25 mouse cellular contexts compared by ENCODE assay signal in genomic region chr1:64639279-64639678, GRCm38 (mm10). TPM values are rescaled to one million over a fixed set of nuclear protein-coding genes. Genes with fewer than 3 reads are reported as not detected.
DNase-seq lines count a peak whose midpoint lies in the region; ATAC-seq and TF ChIP-seq lines count a peak whose summit lies in the region.
"Had no signal": no experiment of that assay in that cellular context is flagged by ENCODE, and none has a peak within 500 bp of the region (broad histone marks: within the 10 kb centered on the region; RNA-seq: fewer than 3 reads in every experiment).

No protein-coding gene starts in this region.

- H3K4me3 ChIP-seq in MEL (ENCODE audit: control insufficient read depth in 1 of 2, insufficient read depth in 1 of 2, low read depth in 2 of 2, low read length in 2 of 2) = no peak overlapping the region
- H3K4me3 ChIP-seq in liver, embryonic 11.5 days (ENCODE audit: low read depth, low read length) = no peak overlapping the region
- no peak overlapping the region for H3K4me3 ChIP-seq in liver, postnatal 0 days (ENCODE audit: low read depth, low read length)
- no peak overlapping the region for H3K4me3 ChIP-seq in intestine, postnatal 0 days (ENCODE audit: low read depth, low read length)
- H3K4me3 ChIP-seq: embryonic facial prominence, embryonic 15.5 days; hindbrain, embryonic 13.5 days; layer of hippocampus, adult 2 months; limb, embryonic 12.5 days; megakaryocyte, embryonic 14.5 days had no signal

- peaks cover 0 to 2% of the 10 kb centered on the region in 2 experiments; a peak in 2 of 4 replicates for H3K4me1 ChIP-seq in MEL (ENCODE audit: control insufficient read depth in 1 of 2, insufficient read depth in 2 of 2, low read length in 2 of 2)
- peaks cover 5% of the 10 kb centered on the region for H3K4me1 ChIP-seq in liver, embryonic 11.5 days (replicated peaks; ENCODE audit: control insufficient read depth, insufficient read depth, low read length)
- peaks cover 4% of the 10 kb centered on the region; the same call in 1 of the 2 replicates for H3K4me1 ChIP-seq in liver, postnatal 0 days (ENCODE audit: insufficient read depth)
- no peaks in the 10 kb centered on the region for H3K4me1 ChIP-seq in intestine, postnatal 0 days (replicated peaks; ENCODE audit: control insufficient read depth, insufficient read depth, low read length)
- H3K4me1 ChIP-seq: embryonic facial prominence, embryonic 15.5 days; hindbrain, embryonic 13.5 days had no signal

- peak; percentile 95 for ATAC-seq in liver, embryonic 11.5 days (replicated peaks; ENCODE audit: low FRiP score)
- peak; percentile 76 for ATAC-seq in liver, postnatal 0 days
- ATAC-seq in intestine, postnatal 0 days = no peak
- ATAC-seq: forebrain, postnatal 0 days; inflammation-experienced regulatory T-cells, adult 6 months had no signal

- no peaks in the 10 kb centered on the region for H3K79me2 ChIP-seq in MEL (ENCODE audit: control insufficient read depth, insufficient read depth, low read length, poor library complexity)

- no peak for TF ChIP-seq POLR2A in MEL (IDR thresholded peaks at IDR 0.05; ENCODE audit: control insufficient read depth in 1 of 2, insufficient read depth in 1 of 2, low read depth in 1 of 2, low read length in 2 of 2, poor library complexity in 1 of 2)

- peak; percentile 65 to 83 for TF ChIP-seq EP300 in MEL (IDR thresholded peaks at IDR 0.05; ENCODE audit: low read depth in 1 of 2, low read length in 2 of 2)
- TF ChIP-seq EP300 in liver, postnatal 0 days (IDR thresholded peaks at IDR 0.05; ENCODE audit: low read depth) = peak; percentile 85

- H3K27me3 ChIP-seq in MEL (ENCODE audit: control insufficient read depth in 1 of 2, insufficient read depth in 2 of 2, low read length in 2 of 2) = no peaks in the 10 kb centered on the region
- H3K27me3 ChIP-seq in liver, embryonic 11.5 days (replicated peaks; ENCODE audit: control insufficient read depth, insufficient read depth, low read length) = no peaks in the 10 kb centered on the region
- H3K27me3 ChIP-seq in liver, postnatal 0 days (ENCODE audit: insufficient read depth, low read length) = no peaks in the 10 kb centered on the region
- no peaks in the 10 kb centered on the region for H3K27me3 ChIP-seq in intestine, postnatal 0 days (replicated peaks; ENCODE audit: control insufficient read depth, insufficient read depth, low read length)
- H3K27me3 ChIP-seq: embryonic facial prominence, embryonic 15.5 days; hindbrain, embryonic 13.5 days; limb, embryonic 12.5 days; megakaryocyte, embryonic 14.5 days had no signal

- no peak for TF ChIP-seq CTCF in MEL (IDR thresholded peaks at IDR 0.05 in 2 of 3, conservative IDR thresholded peaks at IDR 0.05 in 1 of 3; ENCODE audit: control insufficient read depth in 1 of 3, insufficient read depth in 1 of 3, low read depth in 2 of 3, low read length in 3 of 3, poor library complexity in 1 of 3, severe bottlenecking in 1 of 3)
- TF ChIP-seq CTCF in liver, postnatal 0 days (IDR thresholded peaks at IDR 0.05; ENCODE audit: low read depth) = no peak
- TF ChIP-seq CTCF in intestine, postnatal 0 days (IDR thresholded peaks at IDR 0.05; ENCODE audit: low read depth) = no peak

- no peak overlapping the region for H3K9ac ChIP-seq in MEL (ENCODE audit: control insufficient read depth, low read depth, low read length, poor library complexity, severe bottlenecking)
- H3K9ac ChIP-seq in liver, embryonic 11.5 days (ENCODE audit: low read depth, low read length) = no peak overlapping the region
- no peak overlapping the region for H3K9ac ChIP-seq in liver, postnatal 0 days (replicated peaks)
- no peak overlapping the region for H3K9ac ChIP-seq in intestine, postnatal 0 days (ENCODE audit: low read depth, low read length)
- H3K9ac ChIP-seq: embryonic facial prominence, embryonic 15.5 days; forebrain, postnatal 0 days; hindbrain, embryonic 13.5 days; limb, embryonic 12.5 days; lung, embryonic 14.5 days had no signal

- no peaks in the 10 kb centered on the region for H3K9me3 ChIP-seq in MEL (replicated peaks; ENCODE audit: insufficient read depth, low read length)
- no peaks in the 10 kb centered on the region for H3K9me3 ChIP-seq in liver, embryonic 11.5 days (ENCODE audit: control insufficient read depth, low read length)
- no peaks in the 10 kb centered on the region for H3K9me3 ChIP-seq in liver, postnatal 0 days (ENCODE audit: low read length)
- no peaks in the 10 kb centered on the region for H3K9me3 ChIP-seq in intestine, postnatal 0 days (ENCODE audit: control insufficient read depth)
- H3K9me3 ChIP-seq: embryonic facial prominence, embryonic 15.5 days; hindbrain, embryonic 13.5 days; limb, embryonic 12.5 days; megakaryocyte, embryonic 14.5 days had no signal

- TF ChIP-seq RAD21 in MEL (IDR thresholded peaks at IDR 0.05; ENCODE audit: low read depth, low read length) = no peak

- H3K36me3 ChIP-seq in MEL (ENCODE audit: control insufficient read depth in 1 of 2, insufficient read depth in 2 of 2, low read length in 2 of 2) = peaks cover 0 to 7% of the 10 kb centered on the region in 2 experiments; a peak in 2 of 4 replicates
- no peaks in the 10 kb centered on the region for H3K36me3 ChIP-seq in liver, embryonic 11.5 days (ENCODE audit: control insufficient read depth, insufficient read depth, low read length)
- H3K36me3 ChIP-seq in liver, postnatal 0 days (replicated peaks; ENCODE audit: insufficient read depth, low read length) = no peaks in the 10 kb centered on the region
- no peaks in the 10 kb centered on the region for H3K36me3 ChIP-seq in intestine, postnatal 0 days (ENCODE audit: control insufficient read depth, insufficient read depth)
- H3K36me3 ChIP-seq: embryonic facial prominence, embryonic 15.5 days; hindbrain, embryonic 13.5 days; limb, embryonic 12.5 days had no signal

- WGBS in liver, embryonic 11.5 days = 40% methylated on average over 6 of the region's 6 CpGs
- 60% methylated on average over 6 of the region's 6 CpGs for WGBS in liver, postnatal 0 days (ENCODE audit: insufficient replicate concordance)
- WGBS in intestine, postnatal 0 days = 89% methylated on average over 6 of the region's 6 CpGs

- DNase-seq in MEL (ENCODE audit: low read depth, low spot score) = peak; percentile 68
- DNase-seq in c-Kit-positive CD71-positive TER-119-negative erythroid progenitor cells, embryonic 14.5 days (ENCODE audit: low read depth) = peak; percentile 64
- no peak for DNase-seq in liver, embryonic 11.5 days (ENCODE audit: low spot score)
- DNase-seq in liver, postnatal 0 days = no peak
- DNase-seq in cerebellum, adult 11 months = no peak
- DNase-seq in adrenal gland, postnatal 4 days (ENCODE audit: low spot score in 2 of 2) = no peak
- DNase-seq: adrenal gland, postnatal 14 days; cerebellum, adult 8-10 months; forebrain, postnatal 0 days; gastrocnemius, postnatal 14 days; heart, adult 11 months; kidney, adult 9 months; kidney, postnatal 25 days; layer of hippocampus, postnatal 36 days; lung, embryonic 14.5 days; midbrain, embryonic 14.5 days; right cerebral cortex, postnatal 14 days; thymus, postnatal 14 days had no signal

- no peak overlapping the region for H3K27ac ChIP-seq in MEL (ENCODE audit: control insufficient read depth, low read depth, low read length)
- H3K27ac ChIP-seq in liver, embryonic 11.5 days (ENCODE audit: low read depth, low read length) = no peak overlapping the region
- H3K27ac ChIP-seq in liver, postnatal 0 days (ENCODE audit: low read depth) = no peak overlapping the region
- H3K27ac ChIP-seq in intestine, postnatal 0 days (ENCODE audit: low read depth, low read length) = no peak overlapping the region
- H3K27ac ChIP-seq: embryonic facial prominence, embryonic 15.5 days; hindbrain, embryonic 13.5 days; layer of hippocampus, adult 2 months; limb, embryonic 12.5 days had no signal

- peak overlapping the region; percentile 14; the same call in 1 of the 2 replicates for H3K4me2 ChIP-seq in liver, embryonic 11.5 days
- H3K4me2 ChIP-seq in liver, postnatal 0 days (ENCODE audit: low read depth, low read length) = no peak overlapping the region
- H3K4me2 ChIP-seq in intestine, postnatal 0 days (replicated peaks; ENCODE audit: low read depth) = no peak overlapping the region
- H3K4me2 ChIP-seq: embryonic facial prominence, embryonic 15.5 days; hindbrain, embryonic 13.5 days; limb, embryonic 12.5 days; lung, embryonic 14.5 days had no signal

TF ChIP-seq in MEL, 35 proteins besides CTCF, POLR2A, EP300 and RAD21 (continues in another document):
- TF ChIP-seq GATA1 (IDR thresholded peaks at IDR 0.05; ENCODE audit: low read depth, low read length) = peak; percentile 93
- TF ChIP-seq HCFC1 (IDR thresholded peaks at IDR 0.05; ENCODE audit: low read depth, low read length) = no peak
- peak; percentile 66 for TF ChIP-seq MAX (IDR thresholded peaks at IDR 0.05; ENCODE audit: low read length)
- peak; percentile 8; the same call in 1 of the 2 replicates for TF ChIP-seq MAFK (IDR thresholded peaks at IDR 0.05; ENCODE audit: borderline replicate concordance, low read depth, low read length)
- TF ChIP-seq GABPA (IDR thresholded peaks at IDR 0.05; ENCODE audit: low read depth, low read length) = no peak
- TF ChIP-seq USF2 (IDR thresholded peaks at IDR 0.05; ENCODE audit: borderline replicate concordance in 1 of 2, insufficient read depth in 1 of 2, low read depth in 1 of 2, low read length in 2 of 2) = no peak
- TF ChIP-seq ZNF384 (IDR thresholded peaks at IDR 0.05; ENCODE audit: low read depth, low read length) = no peak
- TF ChIP-seq TCF12 (IDR thresholded peaks at IDR 0.05; ENCODE audit: low read depth, low read length) = peak; percentile 92
- no peak for TF ChIP-seq CHD1 (IDR thresholded peaks at IDR 0.05; ENCODE audit: low read depth, low read length)
- peak; percentile 67; the same call in 1 of the 2 replicates for TF ChIP-seq MYC (IDR thresholded peaks at IDR 0.05; ENCODE audit: low read depth, low read length)

RNA-seq across cellular contexts. Expression of gene Mettl21a, which starts 22.2 kb away (rescaled TPM):
- total RNA-seq in MEL (2012; rRNA removed) = 7.4 and 7.5 TPM in 2 replicates
- polyA plus RNA-seq in MEL (2012; ENCODE audit: insufficient read depth in 1 of 2, insufficient read length in 2 of 2, low read depth in 1 of 2, low replicate concordance in 2 of 2, missing spikeins in 1 of 2) = 1 to 10 TPM in 1 of 2 experiments, not detected in 1; 8.5 TPM
- polyA plus RNA-seq in liver, embryonic 11.5 days (2014; fragmentation: Nextera tagmentation; extraction: Ambion mirVana) = 16.1 and 16.3 TPM in 2 replicates
- polyA plus RNA-seq in liver, postnatal 0 days (2015; fragmentation: Nextera tagmentation; extraction: Ambion mirVana) = 6.7 and 7.4 TPM in 2 replicates
- 9.5 and 10.2 TPM in 2 replicates for polyA plus RNA-seq in intestine, postnatal 0 days (2015; fragmentation: Nextera tagmentation; extraction: Ambion mirVana)
- 10 to 100 TPM; 14.8 to 16.3 TPM for total RNA-seq in adrenal gland, postnatal 4 days (2021)

RNA-seq across cellular contexts. Expression of gene Ccnyl1, which starts 51.0 kb away (rescaled TPM):
- total RNA-seq in MEL (2012; rRNA removed) = 3.0 and 4.9 TPM in 2 replicates
- 10 to 100 TPM in 1 of 2 experiments, not detected in 1; 18.1 TPM for polyA plus RNA-seq in MEL (2012; ENCODE audit: insufficient read depth in 1 of 2, insufficient read length in 2 of 2, low read depth in 1 of 2, low replicate concordance in 2 of 2, missing spikeins in 1 of 2)
- 3.4 and 4.7 TPM in 2 replicates for polyA plus RNA-seq in liver, embryonic 11.5 days (2014; fragmentation: Nextera tagmentation; extraction: Ambion mirVana)
- 0.89 and 1.3 TPM in 2 replicates for polyA plus RNA-seq in liver, postnatal 0 days (2015; fragmentation: Nextera tagmentation; extraction: Ambion mirVana)
- 5.1 and 5.5 TPM in 2 replicates for polyA plus RNA-seq in intestine, postnatal 0 days (2015; fragmentation: Nextera tagmentation; extraction: Ambion mirVana)
- 10 to 100 TPM; 24.2 to 26.5 TPM for total RNA-seq in adrenal gland, postnatal 4 days (2021)

Comparison
In these comparisons a context has a peak if more than half of its experiments do, and no peak if none do; other contexts are left out.
1. DNase-seq: peak in MEL (single experiment) and c-Kit-positive CD71-positive TER-119-negative erythroid progenitor cells, embryonic 14.5 days (single experiment); none in liver, embryonic 11.5 days (single experiment), liver, postnatal 0 days (single experiment), cerebellum, adult 11 months (single experiment) and adrenal gland, postnatal 4 days (0 of 2).